13 mouse cellular contexts compared by ENCODE assay signal in genomic region chr9:122187451-122187921, GRCm38 (mm10).
DNase-seq lines count a peak whose midpoint lies in the region; ATAC-seq and TF ChIP-seq lines count a peak whose summit lies in the region.
"Had no signal": no experiment of that assay in that cellular context is flagged by ENCODE, and none has a peak within 500 bp of the region (broad histone marks: within the 10 kb centered on the region; RNA-seq: fewer than 3 reads in every experiment).

No protein-coding gene starts in this region.

- intact Hi-C loops in heart, postnatal 25 days (cut with DNase I) = no loop called here
- intact Hi-C loops in left cerebral cortex, postnatal 10 days (cut with DNase I) = loop anchor here (5.0 kb wide), 1 partner anchor 170 kb away; no protein-coding TSS in a partner anchor

- peak overlapping the region; percentile 80; the same call in 1 of the 2 replicates for H3K27ac ChIP-seq in kidney, postnatal 0 days
- no peak overlapping the region for H3K27ac ChIP-seq in CH12.LX (ENCODE audit: insufficient read depth, low read depth)
- H3K27ac ChIP-seq: hindbrain, embryonic 13.5 days; liver, embryonic 14.5 days had no signal

- TF ChIP-seq CTCF in kidney, postnatal 0 days (IDR thresholded peaks at IDR 0.05; ENCODE audit: low read depth) = no peak
- no peak for TF ChIP-seq CTCF in CH12.LX (conservative IDR thresholded peaks at IDR 0.05 in 1 of 2, IDR thresholded peaks at IDR 0.05 in 1 of 2; ENCODE audit: low read depth in 2 of 2, low read length in 2 of 2)

- H3K4me1 ChIP-seq in kidney, postnatal 0 days (replicated peaks; ENCODE audit: insufficient read depth, low read length) = peaks cover 19% of the 10 kb centered on the region; the same call in 1 of the 2 replicates
- H3K4me1 ChIP-seq in CH12.LX (ENCODE audit: control insufficient read depth in 1 of 2, insufficient read depth in 2 of 2) = peaks cover 12 to 36% of the 10 kb centered on the region in 2 experiments
- H3K4me1 ChIP-seq: hindbrain, embryonic 13.5 days had no signal

- H3K4me2 ChIP-seq in kidney, postnatal 0 days (ENCODE audit: low read length) = no peak overlapping the region
- H3K4me2 ChIP-seq in CH12.LX (ENCODE audit: insufficient read depth, low read depth, poor library complexity, severe bottlenecking) = no peak overlapping the region
- H3K4me2 ChIP-seq: hindbrain, embryonic 13.5 days had no signal

- no peak for TF ChIP-seq POLR2A in CH12.LX (IDR thresholded peaks at IDR 0.05; ENCODE audit: low read depth, low read length)

- ATAC-seq in kidney, postnatal 0 days (replicated peaks; ENCODE audit: low FRiP score, low read depth) = no peak

- no peaks in the 10 kb centered on the region for H3K9me3 ChIP-seq in kidney, postnatal 0 days (replicated peaks; ENCODE audit: low read length)
- no peaks in the 10 kb centered on the region for H3K9me3 ChIP-seq in CH12.LX (replicated peaks; ENCODE audit: low read length)
- H3K9me3 ChIP-seq: hindbrain, embryonic 13.5 days had no signal

- WGBS in kidney, postnatal 0 days = 73% methylated on average over 7 of the region's 7 CpGs

- peak; percentile 42 for TF ChIP-seq EP300 in CH12.LX (IDR thresholded peaks at IDR 0.05; ENCODE audit: low read length)

- no peak for TF ChIP-seq RAD21 in CH12.LX (IDR thresholded peaks at IDR 0.05; ENCODE audit: low read depth, low read length)

- dilution Hi-C loops in CH12.LX (cut with MboI; ENCODE audit: extremely low pct_ligation_motif_present, extremely low pct_unique_long_range_greater_than_20kb, low sequenced_read_pairs) = no loop called here

- H3K79me2 ChIP-seq in CH12.LX (replicated peaks; ENCODE audit: control insufficient read depth, extremely low read depth, insufficient read depth, poor library complexity, severe bottlenecking) = no peaks in the 10 kb centered on the region

- no peaks in the 10 kb centered on the region for H3K36me3 ChIP-seq in kidney, postnatal 0 days (ENCODE audit: insufficient read depth, low read length)
- peaks cover 0 to 2% of the 10 kb centered on the region in 2 experiments for H3K36me3 ChIP-seq in CH12.LX (replicated peaks in 1 of 2; ENCODE audit: control insufficient read depth in 1 of 2, insufficient read depth in 1 of 2, low read length in 1 of 2)

- H3K27me3 ChIP-seq in kidney, postnatal 0 days (ENCODE audit: insufficient read depth, low read length) = no peaks in the 10 kb centered on the region
- H3K27me3 ChIP-seq in CH12.LX (replicated peaks) = no peaks in the 10 kb centered on the region
- H3K27me3 ChIP-seq: hindbrain, embryonic 13.5 days had no signal

- DNase-seq in kidney, postnatal 0 days (ENCODE audit: low spot score) = no peak
- no peak for DNase-seq in kidney, adult 9 months
- peak; percentile 53 for DNase-seq in CH12.LX (ENCODE audit: extremely low read depth)
- DNase-seq in heart, adult 8-10 months (ENCODE audit: low spot score) = peak; percentile 79
- peak; percentile 54 for DNase-seq in heart, postnatal 25 days (ENCODE audit: low spot score)
- no peak for DNase-seq in spleen, postnatal 10 days (ENCODE audit: low spot score in 2 of 2)
- DNase-seq in left cerebral cortex, postnatal 10 days (ENCODE audit: extremely low spot score in 1 of 2, low spot score in 2 of 2) = no peak
- no peak for DNase-seq in right cerebral cortex, postnatal 10 days (ENCODE audit: low spot score in 2 of 2)
- DNase-seq: cerebellum, adult 2 months; kidney, postnatal 10 days had no signal

- no peak overlapping the region for H3K4me3 ChIP-seq in kidney, postnatal 0 days (replicated peaks; ENCODE audit: low read depth, low read length)
- H3K4me3 ChIP-seq in CH12.LX (replicated peaks in 1 of 3; ENCODE audit: low read depth in 2 of 3, low read length in 2 of 3, poor library complexity in 1 of 3) = no peak overlapping the region
- H3K4me3 ChIP-seq: hindbrain, embryonic 13.5 days; myocyte had no signal

- H3K9ac ChIP-seq in kidney, postnatal 0 days (ENCODE audit: low read depth, low read length) = no peak overlapping the region
- H3K9ac ChIP-seq in CH12.LX (ENCODE audit: insufficient read depth, low read depth) = no peak overlapping the region
- H3K9ac ChIP-seq: hindbrain, embryonic 13.5 days; liver, embryonic 14.5 days had no signal

- in situ Hi-C loops in CH12.LX (cut with MboI; ENCODE audit: low pct_ligation_motif_present, low pct_unique_long_range_greater_than_20kb, low sequenced_read_pairs) = loop anchor here (5.0 to 10.0 kb wide), 2 partner anchors 63 to 165 kb away; no protein-coding TSS in a partner anchor

TF ChIP-seq in CH12.LX, 34 proteins besides CTCF, POLR2A, EP300 and RAD21:
- TF ChIP-seq UBTF (IDR thresholded peaks at IDR 0.05; ENCODE audit: low read depth, low read length) = no peak
- no peak for TF ChIP-seq PAX5 (IDR thresholded peaks at IDR 0.05; ENCODE audit: low read length)
- no peak for TF ChIP-seq POLR2AphosphoS2 (IDR thresholded peaks at IDR 0.05; ENCODE audit: low read depth, low read length)
- peak; percentile 21; the same call in 1 of the 2 replicates for TF ChIP-seq TCF12 (IDR thresholded peaks at IDR 0.05; ENCODE audit: low read depth, low read length)
- peak; percentile 91 for TF ChIP-seq MEF2A (IDR thresholded peaks at IDR 0.05; ENCODE audit: borderline replicate concordance, low read depth, low read length)
- TF ChIP-seq TBP (conservative IDR thresholded peaks at IDR 0.05; ENCODE audit: low read depth, low read length) = no peak
- no peak for TF ChIP-seq MAFK (IDR thresholded peaks at IDR 0.05; ENCODE audit: insufficient replicate concordance, low read length)
- TF ChIP-seq IRF4 (IDR thresholded peaks at IDR 0.05; ENCODE audit: low read depth, low read length) = 0 out of 2 replicates have a peak, but pooled peaks have one; percentile 52
- no peak for TF ChIP-seq RCOR1 (conservative IDR thresholded peaks at IDR 0.05; ENCODE audit: low read depth, low read length)
- TF ChIP-seq GABPA (IDR thresholded peaks at IDR 0.05; ENCODE audit: insufficient replicate concordance, low read depth, low read length) = no peak
- TF ChIP-seq BHLHE40 (IDR thresholded peaks at IDR 0.05; ENCODE audit: low read depth, low read length) = peak; percentile 76
- TF ChIP-seq MAX (IDR thresholded peaks at IDR 0.05; ENCODE audit: low read length) = no peak
- TF ChIP-seq ETS1 (conservative IDR thresholded peaks at IDR 0.05; ENCODE audit: low read depth, low read length) = peak; percentile 57
- TF ChIP-seq MXI1 (IDR thresholded peaks at IDR 0.05; ENCODE audit: low read depth, low read length) = no peak
TF ChIP-seq in CH12.LX: peak in this region for 5.

Comparison
In these comparisons a context has a peak if more than half of its experiments do, and no peak if none do; other contexts are left out.
1. DNase-seq: peak in CH12.LX (single experiment), heart, adult 8-10 months (single experiment) and heart, postnatal 25 days (single experiment); none in kidney, postnatal 0 days (single experiment), kidney, adult 9 months (single experiment), spleen, postnatal 10 days (0 of 2), left cerebral cortex, postnatal 10 days (0 of 2) and right cerebral cortex, postnatal 10 days (0 of 2).